Mouse (Mus musculus) olfactory bulb, adult 2 months (tissue): ENCODE measurements around the gene Ppp2r5c.

Experiments
- CTCF ChIP-seq: fragments of 200-500 bp; IDR thresholded peaks from 2 replicates; pipeline ENCODE4 v1.5.1; 2012; ENCODE audit warnings: low read depth, mild to moderate bottlenecking, low read length, moderate library complexity; ENCODE audit not compliant: insufficient read depth
- POLR2A ChIP-seq: fragments of 200-500 bp; IDR thresholded peaks from 2 replicates; pipeline ENCODE4 v1.6.1; 2012; ENCODE audit warnings: mild to moderate bottlenecking, low read depth, low read length, moderate library complexity; ENCODE audit not compliant: insufficient read depth

GRCm38 (mm10) chr12:110575926-110576325 is 129.0 kb downstream of the Ppp2r5c start:
- TF ChIP-seq CTCF (no peak), POLR2A (no peak)
